Mouse (Mus musculus) liver, embryonic 11.5 days (tissue): ENCODE data around the gene Hsd11b1. TPM values are rescaled to one million over a fixed set of nuclear protein-coding genes. Genes with fewer than 3 reads are reported as not detected.

Source experiments
- ATAC-seq: fragments of 200-750 bp; cut with Nextera tagmentation; replicated peaks from 2 replicates; pipeline ENCODE4 v1.8.0; 2017; ENCODE audit warnings: moderate number of reproducible peaks, mild to moderate bottlenecking, moderate TSS enrichment, moderate library complexity; ENCODE audit not compliant: low FRiP score
- DNase-seq: peaks from one replicate; pipeline ENCODE4 v3.0.0-alpha.2; 2017; ENCODE audit warnings: low spot score
- H3K27ac ChIP-seq: fragments of 300-500 bp; sonication (generic); 2 replicates; pipeline ENCODE4 v1.5.1; 2014; ENCODE audit warnings: mild to moderate bottlenecking, low read depth, low read length, control low read depth
- H3K27me3 ChIP-seq: fragments of 300-500 bp; sonication (generic); replicated peaks from 2 replicates; pipeline ENCODE4 v1.6.1; 2014; ENCODE audit warnings: low read length, mixed read lengths; ENCODE audit not compliant: control insufficient read depth, insufficient read depth
- H3K36me3 ChIP-seq: fragments of 300-500 bp; sonication (generic); 2 replicates; pipeline ENCODE4 v1.6.1; 2014; ENCODE audit warnings: mild to moderate bottlenecking, low read length, moderate library complexity, mixed read lengths; ENCODE audit not compliant: control insufficient read depth, insufficient read depth
- H3K4me1 ChIP-seq: fragments of 300-500 bp; sonication (generic); replicated peaks from 2 replicates; pipeline ENCODE4 v1.6.1; 2014; ENCODE audit warnings: low read length, mixed read lengths; ENCODE audit not compliant: control insufficient read depth, insufficient read depth
- H3K4me2 ChIP-seq: fragments of 300-500 bp; sonication (generic); 2 replicates; pipeline ENCODE4 v1.6.1; 2014; ENCODE audit warnings: mild to moderate bottlenecking, control low read depth, moderate library complexity
- H3K4me3 ChIP-seq: fragments of 300-500 bp; sonication (generic); 2 replicates; pipeline ENCODE4 v1.5.1; 2014; ENCODE audit warnings: low read depth, low read length, control low read depth
- H3K9ac ChIP-seq: fragments of 300-500 bp; sonication (generic); 2 replicates; pipeline ENCODE4 v1.6.1; 2014; ENCODE audit warnings: low read depth, low read length, control low read depth
- H3K9me3 ChIP-seq: fragments of 300-500 bp; sonication (generic); 2 replicates; pipeline ENCODE4 v1.6.1; 2016; ENCODE audit warnings: low read length, inconsistent platforms, mixed read lengths; ENCODE audit not compliant: control insufficient read depth
- WGBS: fragments of 180-500 bp; shearing (Covaris S2); extraction: QIAGEN DNeasy Blood & Tissue Kit; methylation state at CpG from one replicate; pipeline ENCODE4 v1.1.7; 2014; 5-methylcytosine and 5-hydroxymethylcytosine counted together
- polyA plus RNA-seq: library from polyadenylated mRNA; unstranded; fragments of >200 nt; fragmentation: Nextera tagmentation; extraction: Ambion mirVana; gene quantifications from 2 replicates; pipeline ENCODE4 v1.2.1, GENCODE M21; 2014

Gene Hsd11b1
- polyA plus RNA-seq, 1 experiment from 2014 or later = 1.1 TPM

- DNase-seq (no peak), ATAC-seq (no peak)
- Histone ChIP-seq H3K4me3 (no peak overlapping the region), H3K27ac (no peak overlapping the region), H3K27me3 (no peaks in the 10 kb centered on the region), H3K4me1 (no peaks in the 10 kb centered on the region), H3K9me3 (no peaks in the 10 kb centered on the region), H3K9ac (no peak overlapping the region), H3K4me2 (no peak overlapping the region), H3K36me3 (no peaks in the 10 kb centered on the region)
- WGBS = 49% methylated on average over 6 of the region's 6 CpGs
Observed at GRCm38 (mm10) chr1:193301216-193302092, 37.6 kb upstream of the Hsd11b1 start.

- no peaks in the 10 kb centered on the region for H3K4me1 ChIP-seq
- H3K27ac ChIP-seq = no peak overlapping the region
- H3K27me3 ChIP-seq = no peaks in the 10 kb centered on the region
- DNase-seq (no peak), ATAC-seq (no peak)
- H3K4me2 ChIP-seq = no peak overlapping the region
- H3K9me3 ChIP-seq = no peaks in the 10 kb centered on the region
- WGBS = 61% methylated on average over 1 of the region's 1 CpGs
- no peak overlapping the region for H3K4me3 ChIP-seq
- no peak overlapping the region for H3K9ac ChIP-seq
- no peaks in the 10 kb centered on the region for H3K36me3 ChIP-seq
Observed at GRCm38 (mm10) chr1:193299995-193300394, 36.1 kb upstream of the Hsd11b1 start.

- Histone ChIP-seq H3K9ac (no peak overlapping the region), H3K27me3 (no peaks in the 10 kb centered on the region), H3K36me3 (no peaks in the 10 kb centered on the region), H3K27ac (no peak overlapping the region), H3K4me2 (no peak overlapping the region), H3K4me3 (no peak overlapping the region), H3K9me3 (no peaks in the 10 kb centered on the region), H3K4me1 (no peaks in the 10 kb centered on the region)
- DNase-seq (no peak), ATAC-seq (no peak)
- WGBS = 86% methylated on average over 3 of the region's 3 CpGs
Observed at GRCm38 (mm10) chr1:193298141-193298765, 34.4 kb upstream of the Hsd11b1 start.

GRCm38 (mm10) chr1:193295920-193296319 lies 32.0 kb upstream of the Hsd11b1 start:
- no peaks in the 10 kb centered on the region for H3K9me3 ChIP-seq
- no peak for DNase-seq
- no peaks in the 10 kb centered on the region for H3K27me3 ChIP-seq
- no peak overlapping the region for H3K9ac ChIP-seq
- no peaks in the 10 kb centered on the region for H3K4me1 ChIP-seq
- H3K27ac ChIP-seq = no peak overlapping the region
- H3K4me3 ChIP-seq = no peak overlapping the region
- no peak overlapping the region for H3K4me2 ChIP-seq
- no peaks in the 10 kb centered on the region for H3K36me3 ChIP-seq
- ATAC-seq = no peak
- WGBS = 82% methylated on average over 5 of the region's 5 CpGs

- no peaks in the 10 kb centered on the region for H3K9me3 ChIP-seq
- no peak overlapping the region for H3K4me3 ChIP-seq
- H3K27me3 ChIP-seq = no peaks in the 10 kb centered on the region
- no peak overlapping the region for H3K9ac ChIP-seq
- no peaks in the 10 kb centered on the region for H3K36me3 ChIP-seq
- 76% methylated on average over 3 of the region's 3 CpGs for WGBS
- H3K27ac ChIP-seq = no peak overlapping the region
- H3K4me1 ChIP-seq = no peaks in the 10 kb centered on the region
- no peak overlapping the region for H3K4me2 ChIP-seq
- ATAC-seq (no peak), DNase-seq (no peak)
Observed at GRCm38 (mm10) chr1:193293926-193294325, 30.1 kb upstream of the Hsd11b1 start.

- Histone ChIP-seq H3K4me1 (no peaks in the 10 kb centered on the region), H3K9me3 (no peaks in the 10 kb centered on the region), H3K27ac (no peak overlapping the region), H3K9ac (no peak overlapping the region), H3K27me3 (no peaks in the 10 kb centered on the region), H3K36me3 (no peaks in the 10 kb centered on the region), H3K4me2 (no peak overlapping the region), H3K4me3 (no peak overlapping the region)
- ATAC-seq = no peak
- WGBS = 55% methylated on average over 2 of the region's 2 CpGs
- no peak for DNase-seq
Observed at GRCm38 (mm10) chr1:193293039-193293438, 29.2 kb upstream of the Hsd11b1 start.

- no peaks in the 10 kb centered on the region for H3K4me1 ChIP-seq
- H3K27ac ChIP-seq = no peak overlapping the region
- no peaks in the 10 kb centered on the region for H3K27me3 ChIP-seq
- ATAC-seq (no peak), DNase-seq (no peak)
- no peak overlapping the region for H3K4me3 ChIP-seq
- no peaks in the 10 kb centered on the region for H3K9me3 ChIP-seq
- H3K4me2 ChIP-seq = no peak overlapping the region
- H3K36me3 ChIP-seq = no peaks in the 10 kb centered on the region
- no peak overlapping the region for H3K9ac ChIP-seq
Observed at GRCm38 (mm10) chr1:193290686-193291085, 26.8 kb upstream of the Hsd11b1 start.

- DNase-seq (no peak), ATAC-seq (no peak)
- Histone ChIP-seq H3K9ac (no peak overlapping the region), H3K27me3 (no peaks in the 10 kb centered on the region), H3K9me3 (no peaks in the 10 kb centered on the region), H3K4me3 (no peak overlapping the region), H3K4me1 (no peaks in the 10 kb centered on the region), H3K27ac (no peak overlapping the region), H3K4me2 (no peak overlapping the region), H3K36me3 (no peaks in the 10 kb centered on the region)
- WGBS = 79% methylated on average over 5 of the region's 5 CpGs
Observed at GRCm38 (mm10) chr1:193289914-193290313, 26.0 kb upstream of the Hsd11b1 start.

- Histone ChIP-seq H3K36me3 (no peaks in the 10 kb centered on the region), H3K9me3 (no peaks in the 10 kb centered on the region), H3K4me1 (no peaks in the 10 kb centered on the region), H3K4me3 (no peak overlapping the region), H3K9ac (no peak overlapping the region), H3K27ac (no peak overlapping the region), H3K4me2 (no peak overlapping the region), H3K27me3 (no peaks in the 10 kb centered on the region)
- no peak for ATAC-seq
- WGBS = 89% methylated on average over 3 of the region's 3 CpGs
- DNase-seq = no peak
Observed at GRCm38 (mm10) chr1:193289076-193289475, 25.2 kb upstream of the Hsd11b1 start.
